Mouse (Mus musculus): ENCODE data around the gene Usp22. TPM values are rescaled to one million over a fixed set of nuclear protein-coding genes. Genes with fewer than 3 reads are reported as not detected.
"Not testable (repeated sequence)": the region's sequence is repeated elsewhere in the genome, so short reads cannot be mapped to it uniquely, and the experiment has no call there.

Usp22 gene
- polyA plus RNA-seq, 1 experiment from 2014 or later = 373 TPM

- Histone ChIP-seq H3K9me3 (no peaks in the 10 kb centered on the region), H3K27me3 (replicated peaks) (no peaks in the 10 kb centered on the region), H3K4me1 (no peaks in the 10 kb centered on the region), H3K4me2 (replicated peaks) (no peak overlapping the region), H3K27ac (no peak overlapping the region), H3K36me3 (no peaks in the 10 kb centered on the region), H3K4me3 (no peak overlapping the region), H3K9ac (no peak overlapping the region)
- WGBS = 86% methylated on average over 2 of the region's 2 CpGs
- no peak for ATAC-seq (ENCODE audit: low FRiP score, low read depth)
These were observed 28.0 kb upstream of the Usp22 start for GRCm38 (mm10) chr11:61202810-61203209.

DNA sequence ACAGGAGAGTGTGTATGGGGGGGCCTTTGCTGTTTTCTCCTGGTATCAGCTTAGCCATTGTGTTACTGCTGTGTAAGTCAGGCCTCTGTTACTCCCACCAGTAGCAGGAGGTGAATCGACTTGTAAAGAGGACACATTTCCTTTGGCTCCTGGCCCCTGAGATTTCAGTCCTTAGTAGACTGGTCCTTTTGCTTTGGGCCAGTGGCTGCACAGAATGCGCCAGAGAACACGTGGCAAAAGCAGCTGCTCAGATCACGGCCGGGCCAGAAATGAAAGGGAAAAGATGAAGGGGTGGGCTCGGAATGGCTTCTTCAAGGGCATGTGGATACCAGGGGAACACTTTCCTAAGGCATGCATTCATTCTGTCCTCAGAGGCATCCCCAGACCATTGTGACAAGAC lies 27.3 kb upstream of the Usp22 start:
- no peak for ATAC-seq (ENCODE audit: low FRiP score, low read depth)
- 73% methylated on average over 6 of the region's 6 CpGs for WGBS
- no peak overlapping the region for H3K4me3 ChIP-seq
- H3K36me3 ChIP-seq = no peaks in the 10 kb centered on the region
- H3K4me1 ChIP-seq = no peaks in the 10 kb centered on the region
- H3K27me3 ChIP-seq (replicated peaks) = no peaks in the 10 kb centered on the region
- H3K4me2 ChIP-seq (replicated peaks) = no peak overlapping the region
- H3K27ac ChIP-seq = no peak overlapping the region
- H3K9ac ChIP-seq = no peak overlapping the region
- no peaks in the 10 kb centered on the region for H3K9me3 ChIP-seq

GRCm38 (mm10) chr11:61199620-61200362 lies 24.9 kb upstream of the Usp22 start:
- Histone ChIP-seq H3K36me3 (no peaks in the 10 kb centered on the region), H3K4me2 (replicated peaks) (no peak overlapping the region), H3K27me3 (replicated peaks) (no peaks in the 10 kb centered on the region), H3K4me1 (no peaks in the 10 kb centered on the region), H3K9me3 (no peaks in the 10 kb centered on the region), H3K9ac (no peak overlapping the region), H3K4me3 (no peak overlapping the region), H3K27ac (no peak overlapping the region)
- WGBS = 76% methylated on average over 4 of the region's 4 CpGs
- no peak for ATAC-seq (ENCODE audit: low FRiP score, low read depth)

- Histone ChIP-seq H3K27me3 (replicated peaks) (no peaks in the 10 kb centered on the region), H3K4me3 (no peak overlapping the region), H3K36me3 (no peaks in the 10 kb centered on the region), H3K27ac (no peak overlapping the region), H3K9me3 (no peaks in the 10 kb centered on the region), H3K4me1 (no peaks in the 10 kb centered on the region), H3K4me2 (replicated peaks) (no peak overlapping the region), H3K9ac (no peak overlapping the region)
- ATAC-seq (ENCODE audit: low FRiP score, low read depth) = no peak
These were observed 23.1 kb upstream of the Usp22 start for GRCm38 (mm10) chr11:61197935-61198334.

GRCm38 (mm10) chr11:61196616-61197353 lies 21.9 kb upstream of the Usp22 start:
- Histone ChIP-seq H3K4me3 (no peak overlapping the region), H3K4me1 (no peaks in the 10 kb centered on the region), H3K9me3 (no peaks in the 10 kb centered on the region), H3K9ac (no peak overlapping the region), H3K27me3 (replicated peaks) (no peaks in the 10 kb centered on the region), H3K4me2 (replicated peaks) (no peak overlapping the region), H3K27ac (no peak overlapping the region), H3K36me3 (no peaks in the 10 kb centered on the region)
- WGBS = 92% methylated on average over 14 of the region's 14 CpGs
- ATAC-seq (ENCODE audit: low FRiP score, low read depth) = no peak

GRCm38 (mm10) chr11:61193392-61193791 lies 18.5 kb upstream of the Usp22 start:
- no peak overlapping the region for H3K9ac ChIP-seq
- H3K9me3 ChIP-seq = no peaks in the 10 kb centered on the region
- H3K4me2 ChIP-seq (replicated peaks) = no peak overlapping the region
- no peak overlapping the region for H3K27ac ChIP-seq
- 11% methylated on average over 9 of the region's 9 CpGs for WGBS
- ATAC-seq (ENCODE audit: low FRiP score, low read depth) = no peak
- no peaks in the 10 kb centered on the region for H3K4me1 ChIP-seq
- no peak overlapping the region for H3K4me3 ChIP-seq
- no peaks in the 10 kb centered on the region for H3K27me3 ChIP-seq (replicated peaks)
- H3K36me3 ChIP-seq = no peaks in the 10 kb centered on the region

DNA sequence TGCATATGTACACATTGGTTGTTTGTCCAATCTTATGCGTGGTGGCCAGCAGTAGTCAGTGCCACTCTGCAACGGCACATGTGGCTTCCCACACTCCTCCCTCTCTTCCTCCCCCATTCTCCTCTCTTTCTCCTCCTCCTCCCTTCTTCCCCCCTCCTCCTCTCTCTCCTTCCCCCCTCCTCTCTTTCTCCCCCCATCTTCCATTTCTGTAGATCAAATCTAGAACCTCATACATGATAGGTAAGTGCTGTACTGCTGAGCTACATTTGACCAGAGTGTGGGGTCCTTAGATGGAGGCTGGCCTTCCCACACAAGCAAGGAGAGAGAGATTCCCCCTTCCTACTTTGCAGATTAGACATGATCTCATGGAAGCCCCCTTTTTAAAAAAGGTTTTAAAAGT lies 17.9 kb upstream of the Usp22 start:
- no peak overlapping the region for H3K4me3 ChIP-seq
- no peaks in the 10 kb centered on the region for H3K9me3 ChIP-seq
- H3K9ac ChIP-seq = no peak overlapping the region
- no peak overlapping the region for H3K27ac ChIP-seq
- WGBS = 98% methylated on average over 2 of the region's 2 CpGs
- no peaks in the 10 kb centered on the region for H3K27me3 ChIP-seq (replicated peaks)
- ATAC-seq (ENCODE audit: low FRiP score, low read depth) = no peak
- no peaks in the 10 kb centered on the region for H3K4me1 ChIP-seq
- no peaks in the 10 kb centered on the region for H3K36me3 ChIP-seq
- no peak overlapping the region for H3K4me2 ChIP-seq (replicated peaks)

DNA sequence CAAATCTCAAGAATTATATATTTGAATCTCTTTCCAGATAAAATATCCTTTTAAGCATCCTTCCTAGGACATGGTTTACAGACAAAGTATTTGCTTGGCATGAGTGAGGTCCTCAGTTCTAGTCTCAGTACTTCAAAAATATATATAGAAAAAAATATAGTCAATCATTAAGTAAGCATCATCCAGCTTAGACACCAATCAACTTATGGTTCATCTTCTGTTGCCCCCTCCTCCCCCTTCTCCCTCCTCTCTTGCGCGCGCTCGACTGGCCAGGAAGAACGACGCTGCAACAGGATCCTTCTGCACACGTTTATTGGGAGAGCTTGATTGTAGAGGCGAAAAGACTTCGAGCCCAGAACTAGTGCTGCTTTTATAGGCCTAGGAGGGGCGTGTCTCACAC lies 17.3 kb upstream of the Usp22 start:
- not testable (repeated sequence) for H3K4me3 ChIP-seq; H3K4me2 ChIP-seq (replicated peaks); H3K9me3 ChIP-seq; ATAC-seq (ENCODE audit: low FRiP score, low read depth); H3K27ac ChIP-seq; H3K9ac ChIP-seq; H3K4me1 ChIP-seq; H3K36me3 ChIP-seq; H3K27me3 ChIP-seq (replicated peaks)
- WGBS = 93% methylated on average over 8 of the region's 10 CpGs

GRCm38 (mm10) chr11:61190776-61191175 lies 15.9 kb upstream of the Usp22 start:
- Histone ChIP-seq H3K27me3 (replicated peaks) (no peaks in the 10 kb centered on the region), H3K4me3 (no peak overlapping the region), H3K4me2 (replicated peaks) (no peak overlapping the region), H3K4me1 (no peaks in the 10 kb centered on the region), H3K9ac (no peak overlapping the region), H3K27ac (no peak overlapping the region), H3K9me3 (no peaks in the 10 kb centered on the region), H3K36me3 (no peaks in the 10 kb centered on the region)
- WGBS = 67% methylated on average over 2 of the region's 2 CpGs
- no peak for ATAC-seq (ENCODE audit: low FRiP score, low read depth)

- H3K27me3 ChIP-seq (replicated peaks) = no peaks in the 10 kb centered on the region
- no peaks in the 10 kb centered on the region for H3K4me1 ChIP-seq
- H3K4me2 ChIP-seq (replicated peaks) = no peak overlapping the region
- H3K36me3 ChIP-seq = no peaks in the 10 kb centered on the region
- no peak overlapping the region for H3K4me3 ChIP-seq
- H3K9ac ChIP-seq = no peak overlapping the region
- no peaks in the 10 kb centered on the region for H3K9me3 ChIP-seq
- 83% methylated on average over 1 of the region's 1 CpGs for WGBS
- no peak for ATAC-seq (ENCODE audit: low FRiP score, low read depth)
- no peak overlapping the region for H3K27ac ChIP-seq
These were observed 9.0 kb upstream of the Usp22 start for GRCm38 (mm10) chr11:61183820-61184219.

DNA sequence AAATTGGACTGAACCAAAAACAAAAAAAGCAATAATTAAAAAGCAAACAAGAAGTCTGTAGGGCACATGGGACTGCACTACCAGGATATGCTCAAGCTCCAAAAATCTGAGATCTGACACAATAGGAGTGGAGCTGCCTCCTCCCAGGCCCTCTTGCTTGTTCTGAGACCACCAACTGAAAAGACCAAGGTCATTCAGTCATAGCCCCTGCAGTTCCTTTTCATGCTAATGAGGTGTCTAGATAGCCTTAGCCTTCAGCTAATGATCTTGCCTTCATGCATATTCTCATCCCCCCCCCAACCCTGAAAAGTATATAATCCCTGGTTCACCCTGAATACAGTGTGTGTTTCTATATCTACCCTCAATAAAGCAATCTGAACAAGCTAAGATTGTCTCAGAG lies 6.8 kb upstream of the Usp22 start:
- H3K27ac ChIP-seq = no peak overlapping the region
- H3K9me3 ChIP-seq = no peaks in the 10 kb centered on the region
- no peak for ATAC-seq (ENCODE audit: low FRiP score, low read depth)
- no peak overlapping the region for H3K4me2 ChIP-seq (replicated peaks)
- no peaks in the 10 kb centered on the region for H3K4me1 ChIP-seq
- no peaks in the 10 kb centered on the region for H3K36me3 ChIP-seq
- no peaks in the 10 kb centered on the region for H3K27me3 ChIP-seq (replicated peaks)
- H3K4me3 ChIP-seq = no peak overlapping the region
- no peak overlapping the region for H3K9ac ChIP-seq

- no peak overlapping the region for H3K27ac ChIP-seq
- no peak overlapping the region for H3K4me3 ChIP-seq
- WGBS = 82% methylated on average over 3 of the region's 3 CpGs
- H3K36me3 ChIP-seq = no peaks in the 10 kb centered on the region
- no peaks in the 10 kb centered on the region for H3K27me3 ChIP-seq (replicated peaks)
- ATAC-seq (ENCODE audit: low FRiP score, low read depth) = no peak
- no peak overlapping the region for H3K9ac ChIP-seq
- H3K4me2 ChIP-seq (replicated peaks) = no peak overlapping the region
- no peaks in the 10 kb centered on the region for H3K4me1 ChIP-seq
- H3K9me3 ChIP-seq = no peaks in the 10 kb centered on the region
These were observed 5.5 kb upstream of the Usp22 start for GRCm38 (mm10) chr11:61180361-61180760.

DNA sequence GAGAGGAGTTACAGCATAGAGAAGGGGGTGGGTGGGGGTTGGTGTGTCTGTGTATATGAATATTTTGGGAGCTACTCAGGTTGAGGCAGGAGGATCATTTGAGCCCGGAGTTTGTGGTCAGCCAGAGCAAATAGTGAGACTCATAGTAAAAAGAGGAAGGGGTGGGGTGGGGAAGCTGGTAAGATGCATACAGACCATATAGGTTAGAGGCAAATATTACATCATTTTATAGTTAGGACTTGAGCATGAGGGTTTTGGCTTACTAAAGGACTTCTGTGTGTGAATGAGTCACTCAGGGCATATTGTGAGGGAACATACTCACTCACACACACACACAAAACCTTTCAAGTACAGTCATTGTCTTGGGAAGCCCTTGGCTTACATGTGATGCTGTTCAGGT lies 1.5 kb upstream of the Usp22 start:
- Histone ChIP-seq H3K9me3 (no peaks in the 10 kb centered on the region), H3K9ac (no peak overlapping the region), H3K4me2 (replicated peaks) (no peak overlapping the region), H3K4me1 (peaks cover 22% of the 10 kb centered on the region), H3K27ac (no peak overlapping the region), H3K4me3 (no peak overlapping the region), H3K36me3 (0 out of 2 replicates have a peak, but pooled peaks cover 3% of the 10 kb centered on the region), H3K27me3 (replicated peaks) (no peaks in the 10 kb centered on the region)
- no peak for ATAC-seq (ENCODE audit: low FRiP score, low read depth)
- 94% methylated on average over 1 of the region's 1 CpGs for WGBS
